Mouse (Mus musculus) heart, embryonic 10.5 days (tissue): ENCODE measurements around the gene Wasf2. TPM values are rescaled to one million over a fixed set of nuclear protein-coding genes. Genes with fewer than 3 reads are reported as not detected.

Experiments used
- DNase-seq: peaks from one replicate; pipeline ENCODE4 v3.0.0-alpha.2; 2017; ENCODE audit warnings: low spot score
- H3K27ac ChIP-seq: fragments of 300-500 bp; sonication (generic); 2 replicates; pipeline ENCODE4 v1.5.1; 2016; ENCODE audit warnings: mild to moderate bottlenecking
- H3K27me3 ChIP-seq: fragments of 300-500 bp; sonication (generic); 2 replicates; pipeline ENCODE4 v1.6.1; 2016; ENCODE audit warnings: mild to moderate bottlenecking; ENCODE audit not compliant: poor library complexity, insufficient read depth, severe bottlenecking
- H3K36me3 ChIP-seq: fragments of 300-500 bp; sonication (generic); 2 replicates; pipeline ENCODE4 v1.6.1; 2016; ENCODE audit warnings: mild to moderate bottlenecking, moderate library complexity
- H3K4me1 ChIP-seq: fragments of 300-500 bp; sonication (generic); 2 replicates; pipeline ENCODE4 v1.6.1; 2016; ENCODE audit warnings: mild to moderate bottlenecking
- H3K4me3 ChIP-seq: fragments of 300-500 bp; sonication (generic); 2 replicates; pipeline ENCODE4 v1.5.1; 2016; ENCODE audit warnings: mild to moderate bottlenecking, moderate library complexity
- H3K9me3 ChIP-seq: fragments of 300-500 bp; sonication (generic); 2 replicates; pipeline ENCODE4 v1.6.1; 2016; ENCODE audit warnings: mild to moderate bottlenecking, moderate library complexity
- WGBS: fragments of 180-500 bp; shearing (Covaris S2); methylation state at CpG from one replicate; pipeline ENCODE4 v1.1.7; 2016; 5-methylcytosine and 5-hydroxymethylcytosine counted together
- polyA plus RNA-seq: library from polyadenylated mRNA; unstranded; fragments of >200 nt; fragmentation: Nextera tagmentation; extraction: Ambion mirVana; gene quantifications from 2 replicates; pipeline ENCODE4 v1.2.1, GENCODE M21; 2016

Wasf2 gene
- polyA plus RNA-seq, 1 experiment from 2014 or later: 58.5 TPM

GRCm38 (mm10) chr4:133227636-133228035 lies 97.3 kb downstream of the Wasf2 start:
- H3K9me3 ChIP-seq: no peaks in the 10 kb centered on the region
- H3K36me3 ChIP-seq: no peaks in the 10 kb centered on the region
- peaks cover 15% of the 10 kb centered on the region for H3K27me3 ChIP-seq
- 64% methylated on average over 8 of the region's 8 CpGs for WGBS
- no peak overlapping the region for H3K4me3 ChIP-seq
- 0 out of 2 replicates have a peak, but pooled peaks cover 5% of the 10 kb centered on the region for H3K4me1 ChIP-seq
- no peak for DNase-seq
- no peak overlapping the region for H3K27ac ChIP-seq

- no peaks in the 10 kb centered on the region for H3K9me3 ChIP-seq
- no peak overlapping the region for H3K27ac ChIP-seq
- no peak overlapping the region for H3K4me3 ChIP-seq
- peaks cover 4% of the 10 kb centered on the region; the same call in 1 of the 2 replicates for H3K4me1 ChIP-seq
- H3K27me3 ChIP-seq: no peaks in the 10 kb centered on the region; the same call in 1 of the 2 replicates
- no peaks in the 10 kb centered on the region for H3K36me3 ChIP-seq
- no peak for DNase-seq
- WGBS: 77% methylated on average over 8 of the region's 8 CpGs
These were observed 99.3 kb downstream of the Wasf2 start for GRCm38 (mm10) chr4:133229582-133229981.

GRCm38 (mm10) chr4:133233285-133233976 lies 103.1 kb downstream of the Wasf2 start:
- 0 out of 2 replicates have a peak overlapping the region, but pooled peaks have one; percentile 29 for H3K27ac ChIP-seq
- no peaks in the 10 kb centered on the region for H3K36me3 ChIP-seq
- no peaks in the 10 kb centered on the region for H3K9me3 ChIP-seq
- peaks cover 4% of the 10 kb centered on the region; the same call in 1 of the 2 replicates for H3K4me1 ChIP-seq
- DNase-seq: no peak
- 31% methylated on average over 10 of the region's 10 CpGs for WGBS
- H3K4me3 ChIP-seq: no peak overlapping the region
- peaks cover 4% of the 10 kb centered on the region; the same call in 1 of the 2 replicates for H3K27me3 ChIP-seq

GRCm38 (mm10) chr4:133234771-133235170 lies 104.5 kb downstream of the Wasf2 start:
- no peaks in the 10 kb centered on the region for H3K9me3 ChIP-seq
- peaks cover 9% of the 10 kb centered on the region; the same call in 1 of the 2 replicates for H3K27me3 ChIP-seq
- WGBS: 52% methylated on average over 5 of the region's 5 CpGs
- no peaks in the 10 kb centered on the region for H3K36me3 ChIP-seq
- no peak for DNase-seq
- peaks cover 4% of the 10 kb centered on the region; the same call in 1 of the 2 replicates for H3K4me1 ChIP-seq
- no peak overlapping the region for H3K27ac ChIP-seq
- H3K4me3 ChIP-seq: no peak overlapping the region

GRCm38 (mm10) chr4:133235415-133235814 lies 105.1 kb downstream of the Wasf2 start:
- WGBS: 82% methylated on average over 5 of the region's 5 CpGs
- H3K4me1 ChIP-seq: peaks cover 7% of the 10 kb centered on the region
- no peak for DNase-seq
- peaks cover 14% of the 10 kb centered on the region; the same call in 1 of the 2 replicates for H3K27me3 ChIP-seq
- no peak overlapping the region for H3K4me3 ChIP-seq
- H3K27ac ChIP-seq: no peak overlapping the region
- no peaks in the 10 kb centered on the region for H3K9me3 ChIP-seq
- no peaks in the 10 kb centered on the region for H3K36me3 ChIP-seq

GRCm38 (mm10) chr4:133237911-133238310 lies 107.6 kb downstream of the Wasf2 start:
- no peaks in the 10 kb centered on the region for H3K9me3 ChIP-seq
- peak overlapping the region; percentile 16; the same call in 1 of the 2 replicates for H3K27ac ChIP-seq
- no peak overlapping the region for H3K4me3 ChIP-seq
- 52% methylated on average over 4 of the region's 4 CpGs for WGBS
- H3K4me1 ChIP-seq: peaks cover 26% of the 10 kb centered on the region
- H3K36me3 ChIP-seq: no peaks in the 10 kb centered on the region
- peaks cover 30% of the 10 kb centered on the region for H3K27me3 ChIP-seq
- DNase-seq: no peak

- peak; percentile 85 for DNase-seq
- Histone ChIP-seq H3K4me1 (peaks cover 32% of the 10 kb centered on the region), H3K36me3 (no peaks in the 10 kb centered on the region), H3K9me3 (no peaks in the 10 kb centered on the region), H3K4me3 (peak within 1 kb of the TSS; percentile 80), H3K27ac (peak within 1 kb of the TSS; percentile 91), H3K27me3 (peaks cover 52% of the 10 kb centered on the region)
- WGBS: 2% methylated on average over 16 of the region's 16 CpGs
These were observed 110.2 kb downstream of the Wasf2 start, which contains the start of gene Map3k6 for GRCm38 (mm10) chr4:133240490-133240921. Map3k6 (plus strand) TSS chr4:133240818.

GRCm38 (mm10) chr4:133240934-133241908 lies 110.9 kb downstream of the Wasf2 start:
- Histone ChIP-seq H3K4me3 (peak overlapping the region; percentile 80), H3K9me3 (no peaks in the 10 kb centered on the region), H3K27me3 (peaks cover 55% of the 10 kb centered on the region), H3K4me1 (peaks cover 32% of the 10 kb centered on the region), H3K27ac (peak overlapping the region; percentile 91), H3K36me3 (no peaks in the 10 kb centered on the region)
- DNase-seq: peak; percentile 97
- WGBS: under 1% methylated on average over 78 of the region's 78 CpGs

GRCm38 (mm10) chr4:133241910-133242309 lies 111.6 kb downstream of the Wasf2 start:
- no peaks in the 10 kb centered on the region for H3K9me3 ChIP-seq
- H3K27ac ChIP-seq: 0 out of 2 replicates have a peak overlapping the region, but pooled peaks have one; percentile 91
- peak overlapping the region; percentile 80 for H3K4me3 ChIP-seq
- no peaks in the 10 kb centered on the region for H3K36me3 ChIP-seq
- 23% methylated on average over 11 of the region's 11 CpGs for WGBS
- peaks cover 62% of the 10 kb centered on the region for H3K27me3 ChIP-seq
- peaks cover 32% of the 10 kb centered on the region for H3K4me1 ChIP-seq
- no peak for DNase-seq

GRCm38 (mm10) chr4:133242710-133243109 lies 112.4 kb downstream of the Wasf2 start:
- DNase-seq: no peak
- H3K36me3 ChIP-seq: no peaks in the 10 kb centered on the region
- no peak overlapping the region for H3K4me3 ChIP-seq
- WGBS: 64% methylated on average over 9 of the region's 9 CpGs
- H3K27ac ChIP-seq: no peak overlapping the region
- peaks cover 39% of the 10 kb centered on the region for H3K4me1 ChIP-seq
- H3K27me3 ChIP-seq: peaks cover 70% of the 10 kb centered on the region
- H3K9me3 ChIP-seq: no peaks in the 10 kb centered on the region

- Histone ChIP-seq H3K4me3 (no peak overlapping the region), H3K36me3 (no peaks in the 10 kb centered on the region), H3K9me3 (no peaks in the 10 kb centered on the region), H3K27me3 (peaks cover 78% of the 10 kb centered on the region), H3K4me1 (peaks cover 43% of the 10 kb centered on the region), H3K27ac (peak overlapping the region; percentile 17; the same call in 1 of the 2 replicates)
- 43% methylated on average over 13 of the region's 13 CpGs for WGBS
- no peak for DNase-seq
These were observed 113.2 kb downstream of the Wasf2 start for GRCm38 (mm10) chr4:133243538-133243937.

GRCm38 (mm10) chr4:133244289-133244688 lies 114.0 kb downstream of the Wasf2 start:
- H3K36me3 ChIP-seq: no peaks in the 10 kb centered on the region
- DNase-seq: no peak
- 74% methylated on average over 1 of the region's 1 CpGs for WGBS
- H3K4me1 ChIP-seq: peaks cover 43% of the 10 kb centered on the region
- no peak overlapping the region for H3K27ac ChIP-seq
- H3K4me3 ChIP-seq: no peak overlapping the region
- H3K9me3 ChIP-seq: no peaks in the 10 kb centered on the region
- peaks cover 85% of the 10 kb centered on the region for H3K27me3 ChIP-seq
